Mouse (Mus musculus) stomach, embryonic 15.5 days (tissue): ENCODE results near the gene Sirt7. TPM values are rescaled to one million over a fixed set of nuclear protein-coding genes. Genes with fewer than 3 reads are reported as not detected.
A peak's percentile ranks its signal among the peaks of the same experiment; 100 is the strongest.

Experiments used
- ATAC-seq: fragments of 200-750 bp; cut with Nextera tagmentation; 2 replicates; pipeline ENCODE4 v1.8.0; 2017; ENCODE audit warnings: low read depth, moderate number of reproducible peaks, moderate TSS enrichment; ENCODE audit not compliant: insufficient read depth, low FRiP score
- H3K27ac ChIP-seq: fragments of 300-500 bp; sonication (generic); 2 replicates; pipeline ENCODE4 v1.5.1; 2015; ENCODE audit warnings: mild to moderate bottlenecking, inconsistent platforms
- H3K27me3 ChIP-seq: fragments of 300-500 bp; sonication (generic); replicated peaks from 2 replicates; pipeline ENCODE4 v1.6.1; 2015; ENCODE audit warnings: inconsistent platforms
- H3K36me3 ChIP-seq: fragments of 300-500 bp; sonication (generic); 2 replicates; pipeline ENCODE4 v1.6.1; 2015; ENCODE audit warnings: inconsistent platforms
- H3K4me1 ChIP-seq: fragments of 300-500 bp; sonication (generic); 2 replicates; pipeline ENCODE4 v1.6.1; 2015; ENCODE audit warnings: inconsistent platforms
- H3K4me2 ChIP-seq: fragments of 300-500 bp; sonication (generic); 2 replicates; pipeline ENCODE4 v1.6.1; 2015; ENCODE audit warnings: mild to moderate bottlenecking, inconsistent platforms
- H3K4me3 ChIP-seq: fragments of 300-500 bp; sonication (generic); replicated peaks from 2 replicates; pipeline ENCODE4 v1.5.1; 2015; ENCODE audit warnings: inconsistent platforms
- H3K9ac ChIP-seq: fragments of 300-500 bp; sonication (generic); 2 replicates; pipeline ENCODE4 v1.6.1; 2015; ENCODE audit warnings: inconsistent platforms
- H3K9me3 ChIP-seq: fragments of 300-500 bp; sonication (generic); 2 replicates; pipeline ENCODE4 v1.6.1; 2016; ENCODE audit warnings: inconsistent platforms
- WGBS: fragments of 180-500 bp; shearing (Covaris S2); methylation state at CpG from one replicate; pipeline ENCODE4 v1.1.7; 2015; 5-methylcytosine and 5-hydroxymethylcytosine counted together
- polyA plus RNA-seq: library from polyadenylated mRNA; unstranded; fragments of >200 nt; fragmentation: Nextera tagmentation; extraction: Ambion mirVana; gene quantifications from 2 replicates; pipeline ENCODE4 v1.2.1, GENCODE M21; 2015

The Sirt7 gene
- polyA plus RNA-seq, 1 experiment from 2014 or later = 38.1 TPM

DNA sequence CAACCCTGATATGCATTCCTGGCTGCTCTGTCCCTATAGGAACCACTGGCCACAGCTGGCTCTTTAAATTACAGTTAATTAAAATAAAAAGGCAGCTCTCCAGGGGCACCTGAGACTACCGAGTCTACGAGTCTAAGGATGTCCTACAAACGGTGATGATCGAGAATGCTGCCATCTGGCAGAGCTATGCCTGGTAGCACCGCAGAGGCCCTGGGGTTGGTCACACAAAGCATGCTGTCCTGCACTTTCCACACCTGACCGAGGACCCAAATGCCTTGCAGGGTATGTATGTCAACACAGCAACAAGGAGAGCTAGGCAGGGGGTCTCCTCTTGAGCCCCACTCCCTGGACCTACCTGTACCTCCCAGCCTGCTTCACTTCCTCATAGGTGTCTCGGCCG lies 11.1 kb downstream of the Sirt7 start:
- no peak overlapping the region for H3K4me2 ChIP-seq
- H3K27me3 ChIP-seq = no peaks in the 10 kb centered on the region
- H3K4me1 ChIP-seq = peaks cover 26% of the 10 kb centered on the region
- ATAC-seq = no peak
- H3K9me3 ChIP-seq = no peaks in the 10 kb centered on the region
- H3K36me3 ChIP-seq = peaks cover 42% of the 10 kb centered on the region
- WGBS = 86% methylated on average over 8 of the region's 8 CpGs
- no peak overlapping the region for H3K27ac ChIP-seq
- no peak overlapping the region for H3K4me3 ChIP-seq
- H3K9ac ChIP-seq = no peak overlapping the region

- Histone ChIP-seq H3K27ac (no peak overlapping the region), H3K4me3 (no peak overlapping the region), H3K4me1 (peaks cover 31% of the 10 kb centered on the region), H3K9ac (no peak overlapping the region), H3K27me3 (no peaks in the 10 kb centered on the region), H3K4me2 (no peak overlapping the region), H3K36me3 (peaks cover 37% of the 10 kb centered on the region), H3K9me3 (no peaks in the 10 kb centered on the region)
- ATAC-seq = no peak
- 90% methylated on average over 10 of the region's 10 CpGs for WGBS
These were observed 11.5 kb downstream of the Sirt7 start for GRCm38 (mm10) chr11:120613481-120613972.

DNA sequence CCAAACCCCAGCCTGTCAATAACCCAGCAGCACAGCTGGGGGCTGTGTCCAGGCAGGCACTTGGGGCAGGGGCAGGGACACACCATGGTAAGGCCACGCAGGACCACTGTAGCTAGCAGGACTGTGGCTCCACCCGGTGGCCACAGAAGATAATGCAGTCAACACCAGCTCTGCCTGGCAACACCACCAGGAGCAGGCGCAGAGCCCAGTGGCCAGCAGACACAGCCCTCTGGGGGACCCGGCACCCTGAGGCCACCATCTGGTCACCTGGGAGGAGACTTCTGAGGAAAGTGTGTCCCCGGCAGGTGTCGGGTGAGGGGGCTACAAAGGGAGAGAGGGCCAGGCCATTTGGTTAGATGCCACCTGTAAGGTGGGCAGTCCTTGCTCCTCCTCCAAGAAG lies 12.3 kb downstream of the Sirt7 start:
- whole genome bisulfite sequencing = 36% methylated on average over 6 of the region's 6 CpGs
- Histone ChIP-seq H3K27me3 (no peaks in the 10 kb centered on the region), H3K4me1 (peaks cover 36% of the 10 kb centered on the region), H3K4me3 (no peak overlapping the region), H3K4me2 (no peak overlapping the region), H3K9me3 (no peaks in the 10 kb centered on the region), H3K9ac (no peak overlapping the region), H3K36me3 (peaks cover 35% of the 10 kb centered on the region), H3K27ac (no peak overlapping the region)
- no peak for ATAC-seq

GRCm38 (mm10) chr11:120610477-120611046 lies 14.5 kb downstream of the Sirt7 start:
- peaks cover 22% of the 10 kb centered on the region for H3K4me1 ChIP-seq
- H3K9ac ChIP-seq = no peak overlapping the region
- H3K4me2 ChIP-seq = no peak overlapping the region
- H3K36me3 ChIP-seq = peaks cover 45% of the 10 kb centered on the region
- no peak for ATAC-seq
- no peaks in the 10 kb centered on the region for H3K27me3 ChIP-seq
- no peaks in the 10 kb centered on the region for H3K9me3 ChIP-seq
- no peak overlapping the region for H3K27ac ChIP-seq
- H3K4me3 ChIP-seq = no peak overlapping the region
- WGBS = 93% methylated on average over 9 of the region's 9 CpGs

GRCm38 (mm10) chr11:120609250-120609649 lies 15.8 kb downstream of the Sirt7 start:
- Histone ChIP-seq H3K4me2 (peak overlapping the region; percentile 71), H3K4me3 (no peak overlapping the region), H3K36me3 (peaks cover 46% of the 10 kb centered on the region)

DNA sequence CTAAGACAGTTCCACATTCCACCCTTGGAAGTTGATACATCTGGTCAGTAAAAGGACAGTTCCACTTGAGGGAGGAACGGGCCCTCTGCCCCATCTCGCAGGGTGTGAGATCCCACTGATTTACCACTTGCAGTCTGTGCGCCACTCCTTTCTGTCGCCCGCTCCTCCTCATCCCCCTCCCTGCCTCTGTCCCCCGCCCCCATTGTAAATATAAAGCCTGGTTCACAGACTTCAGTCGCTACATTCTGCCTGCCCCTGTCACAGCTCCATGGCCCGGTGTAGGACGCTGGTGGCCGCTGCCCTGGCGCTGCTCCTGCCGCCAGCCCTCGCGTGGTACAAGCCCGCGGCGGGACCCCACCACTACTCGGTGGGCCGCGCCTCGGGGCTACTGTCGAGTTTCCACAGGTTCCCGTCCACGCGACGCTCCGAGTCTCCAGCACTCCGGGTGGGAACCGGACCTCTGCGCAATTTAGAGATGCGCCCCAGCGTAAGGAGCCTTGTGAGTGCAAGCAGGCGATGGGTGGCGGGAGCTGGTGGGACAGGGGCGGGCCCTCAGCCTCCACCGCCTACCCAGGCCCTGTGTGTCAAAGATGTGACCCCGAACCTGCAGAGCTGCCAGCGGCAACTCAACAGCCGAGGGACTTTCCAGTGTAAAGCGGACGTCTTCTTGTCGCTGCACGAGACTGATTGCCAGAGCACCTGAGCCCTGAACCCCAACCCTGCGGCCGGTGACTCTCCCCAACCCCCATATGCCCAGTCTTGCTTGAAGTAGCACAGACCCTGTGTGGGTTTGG lies 16.6 kb downstream of the Sirt7 start, which contains the start of gene Npb:
TSS of gene Npb (plus strand) at position 237 of the 794 bp plus-strand sequence.
- peak within 1 kb of the TSS; percentile 39; the same call in 1 of the 2 replicates for H3K9ac ChIP-seq
- peaks cover 18% of the 10 kb centered on the region for H3K4me1 ChIP-seq
- WGBS = 7% methylated on average over 45 of the region's 45 CpGs
- H3K4me3 ChIP-seq = peak within 1 kb of the TSS; percentile 36
- peak within 1 kb of the TSS; percentile 26; the same call in 1 of the 2 replicates for H3K27ac ChIP-seq
- ATAC-seq = 0 out of 2 replicates have a peak, but pooled peaks have one; percentile 20
- H3K36me3 ChIP-seq = peaks cover 43% of the 10 kb centered on the region
- no peaks in the 10 kb centered on the region for H3K27me3 ChIP-seq
- no peaks in the 10 kb centered on the region for H3K9me3 ChIP-seq
- H3K4me2 ChIP-seq = peak within 1 kb of the TSS; percentile 71

More at GRCm38 (mm10) chr11:120609250-120609649, 15.8 kb downstream of the Sirt7 start:
- H3K9me3 ChIP-seq = no peaks in the 10 kb centered on the region
- ATAC-seq = peak; percentile 71
- peaks cover 18% of the 10 kb centered on the region for H3K4me1 ChIP-seq
- no peaks in the 10 kb centered on the region for H3K27me3 ChIP-seq
- no peak overlapping the region for H3K9ac ChIP-seq
- 36% methylated on average over 8 of the region's 8 CpGs for WGBS
- H3K27ac ChIP-seq = no peak overlapping the region

GRCm38 (mm10) chr11:120606764-120607163 lies 18.3 kb downstream of the Sirt7 start:
- no peaks in the 10 kb centered on the region for H3K9me3 ChIP-seq
- no peak overlapping the region for H3K4me3 ChIP-seq
- peaks cover 18% of the 10 kb centered on the region for H3K4me1 ChIP-seq
- H3K27ac ChIP-seq = no peak overlapping the region
- 73% methylated on average over 4 of the region's 4 CpGs for WGBS
- peaks cover 38% of the 10 kb centered on the region for H3K36me3 ChIP-seq
- H3K27me3 ChIP-seq = no peaks in the 10 kb centered on the region
- H3K4me2 ChIP-seq = no peak overlapping the region
- no peak overlapping the region for H3K9ac ChIP-seq
- ATAC-seq = no peak

DNA sequence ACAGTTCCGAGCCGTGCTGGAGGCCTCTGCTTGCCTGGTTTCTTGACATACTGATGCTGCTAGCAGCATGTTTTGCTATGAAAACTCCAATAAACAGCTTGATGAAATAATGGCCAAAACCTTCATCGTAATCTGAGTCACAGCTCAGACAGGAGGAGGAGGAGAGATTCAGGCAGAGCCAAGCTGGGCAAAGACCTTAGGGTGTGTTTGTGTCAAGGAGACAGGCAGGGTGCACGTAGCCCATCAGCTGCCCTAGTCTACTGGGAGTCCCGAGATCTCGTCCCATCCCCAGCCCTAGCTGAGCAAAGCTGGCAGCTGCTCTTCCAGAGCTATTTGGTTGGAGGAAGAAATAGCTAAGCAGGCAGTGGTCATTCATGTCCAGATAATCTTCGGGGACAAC lies 19.4 kb downstream of the Sirt7 start:
- peaks cover 18% of the 10 kb centered on the region for H3K4me1 ChIP-seq
- no peaks in the 10 kb centered on the region for H3K9me3 ChIP-seq
- no peak overlapping the region for H3K4me2 ChIP-seq
- 87% methylated on average over 7 of the region's 7 CpGs for WGBS
- no peak overlapping the region for H3K9ac ChIP-seq
- peaks cover 35% of the 10 kb centered on the region for H3K36me3 ChIP-seq
- no peak for ATAC-seq
- no peaks in the 10 kb centered on the region for H3K27me3 ChIP-seq
- no peak overlapping the region for H3K4me3 ChIP-seq
- no peak overlapping the region for H3K27ac ChIP-seq

GRCm38 (mm10) chr11:120603545-120603944 lies 21.5 kb downstream of the Sirt7 start:
- 69% methylated on average over 2 of the region's 2 CpGs for WGBS
- Histone ChIP-seq H3K9ac (no peak overlapping the region), H3K36me3 (peaks cover 37% of the 10 kb centered on the region), H3K27me3 (no peaks in the 10 kb centered on the region), H3K27ac (no peak overlapping the region), H3K9me3 (no peaks in the 10 kb centered on the region), H3K4me3 (no peak overlapping the region), H3K4me1 (peaks cover 15% of the 10 kb centered on the region), H3K4me2 (no peak overlapping the region)
- no peak for ATAC-seq

GRCm38 (mm10) chr11:120600716-120601115 lies 24.3 kb downstream of the Sirt7 start:
- no peak overlapping the region for H3K4me3 ChIP-seq
- peaks cover 36% of the 10 kb centered on the region for H3K36me3 ChIP-seq

DNA sequence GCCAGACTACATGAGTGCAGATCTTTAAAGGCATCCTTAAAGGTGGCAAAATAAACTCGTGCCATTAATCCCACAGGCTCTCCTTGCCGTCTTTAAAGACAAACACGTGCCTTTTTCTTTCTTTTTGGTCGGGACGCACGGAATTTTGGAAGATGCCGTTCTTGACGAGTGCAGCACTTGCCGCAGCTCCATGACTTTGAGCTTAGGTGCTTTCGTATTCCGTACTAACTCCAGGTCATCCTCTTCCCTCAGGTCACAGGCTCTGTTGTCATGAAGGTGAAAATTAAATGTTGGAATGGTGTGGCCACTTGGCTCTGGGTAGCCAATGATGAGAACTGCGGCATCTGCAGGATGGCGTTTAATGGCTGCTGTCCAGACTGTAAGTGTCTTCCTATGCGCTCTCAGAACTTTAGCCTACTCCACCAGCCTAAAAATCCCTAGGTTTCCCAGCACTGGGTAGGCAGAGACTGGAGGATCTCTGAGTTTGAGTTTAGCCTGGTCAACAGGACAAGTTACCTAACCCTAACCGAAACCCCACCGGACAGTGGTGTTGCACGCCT lies 26.0 kb downstream of the Sirt7 start:
- 41% methylated on average over 17 of the region's 17 CpGs for WGBS

More at GRCm38 (mm10) chr11:120600716-120601115, 24.3 kb downstream of the Sirt7 start:
- no peak overlapping the region for H3K4me2 ChIP-seq
- no peak for ATAC-seq
- WGBS = 92% methylated on average over 3 of the region's 3 CpGs
- no peaks in the 10 kb centered on the region for H3K27me3 ChIP-seq
- H3K9me3 ChIP-seq = no peaks in the 10 kb centered on the region
- peaks cover 12% of the 10 kb centered on the region for H3K4me1 ChIP-seq
- H3K9ac ChIP-seq = no peak overlapping the region
- no peak overlapping the region for H3K27ac ChIP-seq

More for the DNA sequence above, 26.0 kb downstream of the Sirt7 start:
- no peak for ATAC-seq
- Histone ChIP-seq H3K27me3 (no peaks in the 10 kb centered on the region), H3K27ac (peak overlapping the region; percentile 88), H3K9ac (peak overlapping the region; percentile 45), H3K4me3 (peak overlapping the region; percentile 95), H3K4me2 (peak overlapping the region; percentile 81), H3K36me3 (peaks cover 37% of the 10 kb centered on the region), H3K4me1 (peaks cover 12% of the 10 kb centered on the region), H3K9me3 (no peaks in the 10 kb centered on the region)
